Mouse (Mus musculus): ENCODE results near the gene Iffo1. TPM values are rescaled to one million over a fixed set of nuclear protein-coding genes. Genes with fewer than 3 reads are reported as not detected.

Iffo1 gene
- polyA plus RNA-seq, 1 experiment from 2014 or later = 8.8 TPM

- WGBS = 75% methylated on average over 4 of the region's 4 CpGs
- Histone ChIP-seq H3K27me3 (ENCODE audit: control insufficient read depth, insufficient read depth, low read length) (no peaks in the 10 kb centered on the region), H3K27ac (ENCODE audit: low read length) (no peak overlapping the region; the same call in 1 of the 2 replicates), H3K4me3 (replicated peaks; ENCODE audit: low read length) (no peak overlapping the region; the same call in 1 of the 2 replicates), H3K36me3 (ENCODE audit: control insufficient read depth, insufficient read depth, low read length) (peaks cover 9% of the 10 kb centered on the region; the same call in 1 of the 2 replicates), H3K4me1 (ENCODE audit: control insufficient read depth, insufficient read depth, low read length) (peaks cover 18% of the 10 kb centered on the region), H3K9ac (ENCODE audit: low read length) (peak overlapping the region; percentile 32; the same call in 1 of the 2 replicates), H3K9me3 (replicated peaks; ENCODE audit: control insufficient read depth, low read length) (no peaks in the 10 kb centered on the region), H3K4me2 (ENCODE audit: low read depth, low read length) (peak overlapping the region; percentile 77)
- no peak for ATAC-seq (ENCODE audit: insufficient read depth, low FRiP score)
These were observed 1.8 kb downstream of the Iffo1 start for GRCm38 (mm10) chr6:125146797-125147196.

- Histone ChIP-seq H3K27me3 (ENCODE audit: control insufficient read depth, insufficient read depth, low read length) (no peaks in the 10 kb centered on the region), H3K9me3 (replicated peaks; ENCODE audit: control insufficient read depth, low read length) (no peaks in the 10 kb centered on the region), H3K4me3 (replicated peaks; ENCODE audit: low read length) (no peak overlapping the region), H3K36me3 (ENCODE audit: control insufficient read depth, insufficient read depth, low read length) (peaks cover 5% of the 10 kb centered on the region; the same call in 1 of the 2 replicates), H3K4me2 (ENCODE audit: low read depth, low read length) (peak overlapping the region; percentile 77), H3K27ac (ENCODE audit: low read length) (no peak overlapping the region), H3K4me1 (ENCODE audit: control insufficient read depth, insufficient read depth, low read length) (peaks cover 18% of the 10 kb centered on the region), H3K9ac (ENCODE audit: low read length) (peak overlapping the region; percentile 32; the same call in 1 of the 2 replicates)
- no peak for ATAC-seq (ENCODE audit: insufficient read depth, low FRiP score)
- WGBS = 57% methylated on average over 10 of the region's 10 CpGs
These were observed 2.3 kb downstream of the Iffo1 start for GRCm38 (mm10) chr6:125147329-125147728.

DNA sequence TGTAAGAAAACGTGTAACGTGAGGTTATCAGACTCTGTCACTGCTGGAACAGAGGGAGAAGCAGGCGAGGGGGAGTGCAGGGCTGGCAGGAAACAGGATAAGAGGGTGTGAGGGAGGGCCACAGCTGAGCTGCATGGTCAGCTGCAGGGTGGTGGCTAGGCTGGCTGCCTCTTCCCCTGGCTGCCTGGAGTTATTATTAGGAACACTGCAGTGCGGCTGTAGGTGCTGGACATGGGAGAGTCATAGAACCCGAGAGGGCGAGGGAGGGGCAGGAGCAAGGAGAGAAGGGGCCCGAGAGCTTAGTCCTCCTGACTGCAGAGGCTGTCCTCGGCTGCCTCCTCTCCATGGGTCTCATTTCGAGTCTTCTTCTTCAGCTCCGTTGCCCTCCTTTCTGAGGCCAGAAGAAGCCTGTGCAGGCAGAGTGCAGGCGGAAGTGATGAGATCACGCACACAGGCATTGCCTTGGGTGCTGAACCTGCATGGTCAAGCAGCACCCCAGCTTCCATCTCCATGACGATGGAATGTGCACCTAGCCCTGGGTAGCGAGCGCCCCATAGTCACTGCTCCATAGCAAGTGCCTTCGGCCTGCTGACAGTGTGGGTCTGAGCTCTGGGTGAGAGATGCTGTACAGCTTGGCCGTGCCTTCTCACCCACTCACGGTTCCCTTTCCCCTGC lies 3.3 kb downstream of the Iffo1 start:
- no peak overlapping the region for H3K4me2 ChIP-seq (ENCODE audit: low read depth, low read length)
- H3K4me3 ChIP-seq (replicated peaks; ENCODE audit: low read length) = no peak overlapping the region
- H3K27me3 ChIP-seq (ENCODE audit: control insufficient read depth, insufficient read depth, low read length) = no peaks in the 10 kb centered on the region
- ATAC-seq (ENCODE audit: insufficient read depth, low FRiP score) = no peak
- 0 out of 2 replicates have a peak, but pooled peaks cover 3% of the 10 kb centered on the region for H3K36me3 ChIP-seq (ENCODE audit: control insufficient read depth, insufficient read depth, low read length)
- peak overlapping the region; percentile 43; the same call in 1 of the 2 replicates for H3K9ac ChIP-seq (ENCODE audit: low read length)
- peak overlapping the region; percentile 28; the same call in 1 of the 2 replicates for H3K27ac ChIP-seq (ENCODE audit: low read length)
- 55% methylated on average over 18 of the region's 18 CpGs for WGBS
- H3K4me1 ChIP-seq (ENCODE audit: control insufficient read depth, insufficient read depth, low read length) = peaks cover 18% of the 10 kb centered on the region
- H3K9me3 ChIP-seq (replicated peaks; ENCODE audit: control insufficient read depth, low read length) = no peaks in the 10 kb centered on the region

- 0 out of 2 replicates have a peak, but pooled peaks cover 3% of the 10 kb centered on the region for H3K36me3 ChIP-seq (ENCODE audit: control insufficient read depth, insufficient read depth, low read length)
- peaks cover 18% of the 10 kb centered on the region for H3K4me1 ChIP-seq (ENCODE audit: control insufficient read depth, insufficient read depth, low read length)
- no peak overlapping the region; the same call in 1 of the 2 replicates for H3K27ac ChIP-seq (ENCODE audit: low read length)
- peak overlapping the region; percentile 43 for H3K9ac ChIP-seq (ENCODE audit: low read length)
- ATAC-seq (ENCODE audit: insufficient read depth, low FRiP score) = no peak
- WGBS = 73% methylated on average over 16 of the region's 16 CpGs
- no peaks in the 10 kb centered on the region for H3K27me3 ChIP-seq (ENCODE audit: control insufficient read depth, insufficient read depth, low read length)
- no peak overlapping the region for H3K4me3 ChIP-seq (replicated peaks; ENCODE audit: low read length)
- no peaks in the 10 kb centered on the region for H3K9me3 ChIP-seq (replicated peaks; ENCODE audit: control insufficient read depth, low read length)
- no peak overlapping the region for H3K4me2 ChIP-seq (ENCODE audit: low read depth, low read length)
These were observed 4.0 kb downstream of the Iffo1 start for GRCm38 (mm10) chr6:125148926-125149568.

- Histone ChIP-seq H3K4me3 (replicated peaks; ENCODE audit: low read length) (no peak overlapping the region), H3K9me3 (replicated peaks; ENCODE audit: control insufficient read depth, low read length) (no peaks in the 10 kb centered on the region), H3K27ac (ENCODE audit: low read length) (no peak overlapping the region; the same call in 1 of the 2 replicates), H3K4me2 (ENCODE audit: low read depth, low read length) (no peak overlapping the region), H3K36me3 (ENCODE audit: control insufficient read depth, insufficient read depth, low read length) (0 out of 2 replicates have a peak, but pooled peaks cover 3% of the 10 kb centered on the region), H3K4me1 (ENCODE audit: control insufficient read depth, insufficient read depth, low read length) (peaks cover 18% of the 10 kb centered on the region), H3K27me3 (ENCODE audit: control insufficient read depth, insufficient read depth, low read length) (no peaks in the 10 kb centered on the region), H3K9ac (ENCODE audit: low read length) (no peak overlapping the region)
- WGBS = 78% methylated on average over 7 of the region's 7 CpGs
- ATAC-seq (ENCODE audit: insufficient read depth, low FRiP score) = no peak
These were observed 4.5 kb downstream of the Iffo1 start for GRCm38 (mm10) chr6:125149569-125149950.

GRCm38 (mm10) chr6:125152212-125153017 lies 7.4 kb downstream of the Iffo1 start:
- H3K4me1 ChIP-seq (ENCODE audit: control insufficient read depth, insufficient read depth, low read length) = peaks cover 4% of the 10 kb centered on the region
- 75% methylated on average over 22 of the region's 22 CpGs for WGBS

DNA sequence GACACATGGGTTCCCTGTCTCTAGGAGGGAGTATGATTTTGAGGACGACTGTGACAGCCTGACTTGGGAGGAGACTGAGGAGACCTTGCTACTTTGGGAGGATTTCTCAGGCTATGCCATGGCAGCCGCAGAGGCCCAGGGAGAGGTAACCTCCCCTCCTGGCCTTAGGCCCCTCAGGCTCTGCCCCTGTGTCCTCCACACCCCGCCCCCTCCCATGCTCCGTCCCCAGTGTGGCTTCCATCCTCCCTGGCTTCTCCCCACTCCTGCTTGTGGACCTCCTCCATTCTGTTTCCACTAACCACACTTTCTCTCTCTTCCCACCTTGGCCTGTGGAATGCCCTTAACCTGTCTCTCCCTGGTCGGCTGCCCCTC lies 8.0 kb downstream of the Iffo1 start:
- 0 out of 2 replicates have a peak, but pooled peaks cover 2% of the 10 kb centered on the region for H3K4me1 ChIP-seq (ENCODE audit: control insufficient read depth, insufficient read depth, low read length)
- H3K36me3 ChIP-seq (ENCODE audit: control insufficient read depth, insufficient read depth, low read length) = 0 out of 2 replicates have a peak, but pooled peaks cover 3% of the 10 kb centered on the region
- H3K4me3 ChIP-seq (replicated peaks; ENCODE audit: low read length) = no peak overlapping the region
- ATAC-seq (ENCODE audit: insufficient read depth, low FRiP score) = no peak
- no peak overlapping the region for H3K9ac ChIP-seq (ENCODE audit: low read length)
- no peaks in the 10 kb centered on the region for H3K27me3 ChIP-seq (ENCODE audit: control insufficient read depth, insufficient read depth, low read length)
- WGBS = 75% methylated on average over 5 of the region's 5 CpGs
- no peak overlapping the region for H3K27ac ChIP-seq (ENCODE audit: low read length)
- no peak overlapping the region for H3K4me2 ChIP-seq (ENCODE audit: low read depth, low read length)
- H3K9me3 ChIP-seq (replicated peaks; ENCODE audit: control insufficient read depth, low read length) = no peaks in the 10 kb centered on the region

More at GRCm38 (mm10) chr6:125152212-125153017, 7.4 kb downstream of the Iffo1 start:
- Histone ChIP-seq H3K4me2 (ENCODE audit: low read depth, low read length) (no peak overlapping the region), H3K27me3 (ENCODE audit: control insufficient read depth, insufficient read depth, low read length) (no peaks in the 10 kb centered on the region), H3K9ac (ENCODE audit: low read length) (no peak overlapping the region), H3K27ac (ENCODE audit: low read length) (no peak overlapping the region), H3K4me3 (replicated peaks; ENCODE audit: low read length) (no peak overlapping the region), H3K36me3 (ENCODE audit: control insufficient read depth, insufficient read depth, low read length) (0 out of 2 replicates have a peak, but pooled peaks cover 3% of the 10 kb centered on the region), H3K9me3 (replicated peaks; ENCODE audit: control insufficient read depth, low read length) (no peaks in the 10 kb centered on the region)
- ATAC-seq (ENCODE audit: insufficient read depth, low FRiP score) = peak; percentile 30; the same call in 1 of the 2 replicates

- Histone ChIP-seq H3K4me1 (ENCODE audit: control insufficient read depth, insufficient read depth, low read length) (0 out of 2 replicates have a peak, but pooled peaks cover 2% of the 10 kb centered on the region), H3K4me3 (replicated peaks; ENCODE audit: low read length) (no peak overlapping the region), H3K36me3 (ENCODE audit: control insufficient read depth, insufficient read depth, low read length) (0 out of 2 replicates have a peak, but pooled peaks cover 7% of the 10 kb centered on the region), H3K4me2 (ENCODE audit: low read depth, low read length) (no peak overlapping the region), H3K27ac (ENCODE audit: low read length) (no peak overlapping the region), H3K9ac (ENCODE audit: low read length) (no peak overlapping the region), H3K27me3 (ENCODE audit: control insufficient read depth, insufficient read depth, low read length) (no peaks in the 10 kb centered on the region), H3K9me3 (replicated peaks; ENCODE audit: control insufficient read depth, low read length) (no peaks in the 10 kb centered on the region)
- ATAC-seq (ENCODE audit: insufficient read depth, low FRiP score) = no peak
- WGBS = 90% methylated on average over 4 of the region's 4 CpGs
These were observed 8.6 kb downstream of the Iffo1 start for GRCm38 (mm10) chr6:125153682-125154081.

Measured in stomach, embryonic 16.5 days (tissue).